Mouse (Mus musculus) limb, embryonic 12.5 days (tissue): ENCODE measurements at regions not wholly inside any gene's neighbourhood (a gene's known extent, or its start where the extent isn't known, plus 50 kb on each side); places are given as distances from the start of the nearest gene placed in this dataset.

Source experiments
- ATAC-seq: fragments of 200-750 bp; cut with Nextera tagmentation; 2 replicates; pipeline ENCODE4 v1.8.0; 2017; ENCODE audit warnings: low read depth, moderate TSS enrichment; ENCODE audit not compliant: insufficient number of reproducible peaks, insufficient read depth, low FRiP score, low TSS enrichment
- H3K27ac ChIP-seq: fragments of 300-500 bp; sonication (generic); 2 replicates; pipeline ENCODE4 v1.5.1; 2016; ENCODE audit warnings: mild to moderate bottlenecking, moderate library complexity
- H3K27me3 ChIP-seq: fragments of 300-500 bp; sonication (generic); 2 replicates; pipeline ENCODE4 v1.6.1; 2016; ENCODE audit warnings: mild to moderate bottlenecking, moderate library complexity
- H3K36me3 ChIP-seq: fragments of 300-500 bp; sonication (generic); 2 replicates; pipeline ENCODE4 v1.6.1; 2016; ENCODE audit warnings: mild to moderate bottlenecking, moderate library complexity
- H3K4me1 ChIP-seq: fragments of 300-500 bp; sonication (generic); replicated peaks from 2 replicates; pipeline ENCODE4 v1.6.1; 2016
- H3K4me2 ChIP-seq: fragments of 300-500 bp; sonication (generic); 2 replicates; pipeline ENCODE4 v1.6.1; 2016; ENCODE audit warnings: mild to moderate bottlenecking, moderate library complexity
- H3K4me3 ChIP-seq: fragments of 300-500 bp; sonication (generic); replicated peaks from 2 replicates; pipeline ENCODE4 v1.5.1; 2016; ENCODE audit warnings: mild to moderate bottlenecking
- H3K9ac ChIP-seq: fragments of 300-500 bp; sonication (generic); replicated peaks from 2 replicates; pipeline ENCODE4 v1.6.1; 2016; ENCODE audit warnings: mild to moderate bottlenecking, moderate library complexity
- H3K9me3 ChIP-seq: fragments of 300-500 bp; sonication (generic); 2 replicates; pipeline ENCODE4 v1.6.1; 2016; ENCODE audit warnings: mild to moderate bottlenecking, moderate library complexity
- WGBS: fragments of 180-500 bp; shearing (Covaris S2); methylation state at CpG from one replicate; pipeline ENCODE4 v1.1.7; 2016; 5-methylcytosine and 5-hydroxymethylcytosine counted together

DNA sequence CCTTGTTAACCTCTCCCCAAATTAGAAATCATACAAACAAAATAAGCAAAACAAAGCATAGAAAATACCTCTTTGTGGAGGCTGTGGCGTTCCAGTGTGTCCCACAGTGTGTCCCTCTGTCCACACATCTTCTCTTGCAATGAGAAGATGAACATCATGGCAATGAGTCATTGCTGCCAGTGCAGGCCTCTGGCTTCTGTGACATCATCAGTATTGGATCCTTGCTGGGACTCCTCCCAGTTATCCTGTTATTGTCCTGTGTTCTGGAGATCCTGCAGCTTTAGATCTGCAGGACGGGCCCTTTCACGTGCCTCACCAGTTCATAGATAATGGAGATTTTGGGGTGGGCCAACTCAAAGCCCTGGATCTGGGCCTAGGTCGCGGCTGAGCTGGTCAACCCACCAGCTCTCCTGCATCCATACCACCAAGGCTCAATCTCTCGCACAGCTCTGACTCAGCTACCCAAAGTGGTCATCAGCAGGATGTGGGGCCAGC, 80.9 kb downstream of the Tmem212 start:
- Histone ChIP-seq H3K36me3 (no peaks in the 10 kb centered on the region), H3K27ac (no peak overlapping the region), H3K9me3 (no peaks in the 10 kb centered on the region), H3K4me3 (no peak overlapping the region), H3K27me3 (no peaks in the 10 kb centered on the region), H3K4me2 (no peak overlapping the region), H3K4me1 (no peaks in the 10 kb centered on the region), H3K9ac (no peak overlapping the region)
- no peak for ATAC-seq
- 88% methylated on average over 6 of the region's 6 CpGs for WGBS

DNA sequence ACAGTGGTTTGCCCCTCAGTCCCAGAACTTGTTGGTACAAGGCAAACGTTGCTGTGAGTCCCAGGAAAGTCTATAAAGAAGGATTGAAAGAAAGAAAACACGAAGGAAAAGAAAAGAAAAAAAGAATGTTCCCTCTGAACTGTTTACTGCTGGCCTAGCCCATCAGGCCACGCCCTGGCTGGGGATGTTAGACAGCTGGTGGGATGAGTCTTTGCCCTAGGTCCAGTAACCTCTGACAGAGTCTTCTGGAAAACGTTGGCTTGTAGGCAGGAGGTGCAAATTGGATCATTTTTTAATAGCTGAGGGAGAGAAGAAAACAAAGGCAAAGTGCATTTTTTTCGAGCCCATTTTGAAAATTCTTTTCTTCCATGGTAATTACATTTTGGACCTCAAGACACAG, 91.9 kb downstream of the Tmem212 start:
- H3K9me3 ChIP-seq, result no peaks in the 10 kb centered on the region
- no peak overlapping the region for H3K27ac ChIP-seq
- no peaks in the 10 kb centered on the region for H3K36me3 ChIP-seq
- no peak overlapping the region for H3K4me2 ChIP-seq
- no peaks in the 10 kb centered on the region for H3K27me3 ChIP-seq
- H3K4me3 ChIP-seq, result no peak overlapping the region
- no peak for ATAC-seq
- H3K9ac ChIP-seq, result no peak overlapping the region
- WGBS, result 67% methylated on average over 5 of the region's 5 CpGs
- H3K4me1 ChIP-seq, result no peaks in the 10 kb centered on the region

DNA sequence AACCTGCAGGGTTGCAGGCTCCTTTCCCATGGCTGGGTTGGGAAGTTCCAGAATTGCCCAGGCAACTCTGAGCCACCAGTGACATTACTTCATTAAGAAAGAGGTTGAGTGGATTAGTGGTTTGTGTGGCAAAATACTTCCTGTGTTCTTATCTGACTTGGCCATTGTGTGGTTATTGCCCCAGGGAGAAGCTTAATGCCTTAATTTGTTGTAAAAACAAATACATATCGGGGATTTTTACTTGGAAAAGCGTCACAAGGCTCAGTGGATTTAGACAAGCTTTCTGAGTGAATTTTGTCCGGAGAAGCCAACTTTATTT, 80.5 kb upstream of the Fndc3b start:
- H3K4me2 ChIP-seq, result no peak overlapping the region
- no peak for ATAC-seq
- no peaks in the 10 kb centered on the region for H3K9me3 ChIP-seq
- H3K4me3 ChIP-seq, result no peak overlapping the region
- WGBS, result 70% methylated on average over 3 of the region's 3 CpGs
- no peak overlapping the region for H3K9ac ChIP-seq
- H3K27me3 ChIP-seq, result no peaks in the 10 kb centered on the region
- no peak overlapping the region for H3K27ac ChIP-seq
- no peaks in the 10 kb centered on the region for H3K36me3 ChIP-seq
- H3K4me1 ChIP-seq, result peaks cover 11% of the 10 kb centered on the region

DNA sequence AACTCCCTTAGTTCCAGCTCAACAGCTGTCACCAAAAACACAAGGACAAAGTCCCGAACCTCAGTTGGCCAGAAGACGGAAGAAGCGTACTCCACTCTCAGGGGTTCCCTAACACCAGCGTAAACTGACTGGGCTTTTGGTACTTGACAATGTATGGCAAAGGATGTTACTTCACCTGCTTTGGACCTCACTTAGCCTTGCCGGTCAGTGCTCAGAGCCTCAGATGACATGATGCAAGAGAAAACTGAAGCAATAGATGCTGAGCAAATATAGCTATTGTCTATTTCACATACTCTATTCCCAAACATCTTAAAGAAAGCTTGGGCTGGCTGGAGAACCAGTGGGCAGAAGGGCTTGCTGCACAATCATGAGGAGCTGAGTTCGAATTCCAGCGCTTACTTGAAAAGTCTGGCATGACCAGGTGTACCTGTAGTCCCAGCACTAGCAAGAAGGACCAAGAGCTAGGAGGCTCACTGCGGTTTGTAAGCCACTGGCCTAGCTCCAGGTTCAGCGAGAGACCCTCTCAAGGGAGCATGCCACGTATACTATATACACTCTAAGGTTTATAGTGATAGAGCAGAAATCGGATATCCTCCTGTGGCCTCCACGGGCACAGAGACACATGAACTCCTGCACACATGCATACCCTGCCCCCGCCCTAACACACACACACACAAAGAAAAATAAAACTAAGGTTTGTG, 80.0 kb upstream of the Fndc3b start:
- H3K4me3 ChIP-seq, result no peak overlapping the region
- H3K9ac ChIP-seq, result no peak overlapping the region
- no peaks in the 10 kb centered on the region for H3K9me3 ChIP-seq
- no peak overlapping the region for H3K4me2 ChIP-seq
- ATAC-seq, result no peak
- H3K4me1 ChIP-seq, result peaks cover 16% of the 10 kb centered on the region
- WGBS, result 86% methylated on average over 13 of the region's 13 CpGs
- H3K36me3 ChIP-seq, result no peaks in the 10 kb centered on the region
- H3K27ac ChIP-seq, result no peak overlapping the region
- no peaks in the 10 kb centered on the region for H3K27me3 ChIP-seq

DNA sequence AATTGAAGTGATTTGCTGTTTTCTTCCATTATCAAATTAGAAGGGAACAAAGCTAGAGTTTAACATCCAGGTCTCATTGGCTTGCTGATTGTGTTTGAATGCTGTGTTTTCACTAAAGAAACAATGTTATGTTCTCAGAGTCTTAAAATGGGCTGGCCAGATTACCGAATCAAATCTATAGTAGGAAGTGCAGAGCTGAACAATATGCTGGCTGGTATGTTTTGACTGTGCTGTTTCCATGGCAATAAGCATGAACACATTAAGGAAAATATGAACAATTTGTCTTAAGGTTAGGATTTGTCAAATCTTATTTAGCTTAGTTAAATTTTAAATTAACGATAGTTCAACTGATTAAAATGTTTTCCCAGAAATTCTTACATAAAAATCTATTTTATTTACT, 72.8 kb upstream of the Fndc3b start:
- Histone ChIP-seq H3K4me2 (no peak overlapping the region), H3K9ac (no peak overlapping the region), H3K27ac (0 out of 2 replicates have a peak overlapping the region, but pooled peaks have one; percentile 35), H3K4me1 (peaks cover 41% of the 10 kb centered on the region), H3K36me3 (no peaks in the 10 kb centered on the region), H3K9me3 (no peaks in the 10 kb centered on the region), H3K27me3 (peaks cover 3% of the 10 kb centered on the region; the same call in 1 of the 2 replicates), H3K4me3 (no peak overlapping the region)
- ATAC-seq, result no peak
- WGBS, result 79% methylated on average over 2 of the region's 2 CpGs

DNA sequence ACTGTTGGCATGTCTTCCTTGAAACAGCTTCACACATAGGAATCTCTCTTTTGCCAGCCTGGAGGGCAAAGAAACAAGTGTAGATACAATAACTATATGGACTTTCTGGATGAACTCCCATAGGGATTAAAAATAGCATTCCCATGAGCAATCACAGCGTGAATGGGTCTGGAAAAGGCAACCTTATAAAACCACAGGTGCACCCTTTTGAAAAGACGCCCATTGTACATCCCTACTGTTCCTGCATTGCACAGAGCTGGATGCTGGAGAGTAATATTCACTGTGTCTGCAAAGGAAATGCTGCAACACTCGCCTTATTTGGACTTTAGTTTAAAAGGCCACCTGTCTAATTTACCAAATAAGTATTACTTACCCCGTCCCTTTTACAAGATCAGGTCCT, 72.4 kb upstream of the Fndc3b start:
- no peaks in the 10 kb centered on the region for H3K36me3 ChIP-seq
- H3K9ac ChIP-seq, result no peak overlapping the region
- 0 out of 2 replicates have a peak overlapping the region, but pooled peaks have one; percentile 41 for H3K27ac ChIP-seq
- peaks cover 3% of the 10 kb centered on the region; the same call in 1 of the 2 replicates for H3K27me3 ChIP-seq
- no peak overlapping the region for H3K4me3 ChIP-seq
- no peak overlapping the region for H3K4me2 ChIP-seq
- no peak for ATAC-seq
- WGBS, result 45% methylated on average over 4 of the region's 4 CpGs
- H3K9me3 ChIP-seq, result no peaks in the 10 kb centered on the region
- H3K4me1 ChIP-seq, result peaks cover 41% of the 10 kb centered on the region

DNA sequence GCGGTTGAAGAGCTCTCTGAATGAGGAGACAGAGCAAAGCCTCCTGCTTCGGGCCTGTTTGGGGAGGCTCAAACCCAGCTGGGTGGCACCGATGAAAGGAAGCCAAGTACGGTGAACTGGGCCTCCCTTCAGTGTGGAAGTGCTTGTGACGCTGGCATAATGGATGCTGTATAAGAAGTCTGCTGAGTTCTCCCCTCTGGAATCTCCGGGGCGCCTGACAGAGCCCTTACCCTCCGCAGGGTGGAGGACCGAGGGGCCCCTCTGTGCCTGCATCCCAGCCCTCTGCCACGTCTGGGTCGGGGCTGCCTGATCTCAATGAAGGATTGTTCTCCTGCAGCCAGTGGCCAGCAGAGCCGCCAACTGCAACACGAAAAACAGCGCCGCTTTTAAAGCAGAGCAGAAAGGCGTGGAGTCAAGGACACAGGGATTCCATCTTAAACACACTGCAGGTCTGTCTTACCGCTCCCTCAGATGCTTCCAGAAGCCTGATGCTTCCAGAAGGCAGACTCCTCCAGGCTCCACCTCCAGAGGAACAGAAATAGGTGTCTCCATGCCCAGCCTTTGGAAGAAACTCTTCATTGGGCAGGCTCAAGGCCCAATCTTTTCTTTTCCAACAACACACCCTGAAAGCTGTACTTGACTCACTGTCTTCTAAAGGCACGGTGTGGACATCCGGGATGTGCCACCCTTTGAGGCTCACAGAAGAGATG, 71.1 kb upstream of the Fndc3b start:
- Histone ChIP-seq H3K27ac (peak overlapping the region; percentile 86), H3K9ac (peak overlapping the region; percentile 45; the same call in 1 of the 2 replicates), H3K4me1 (peaks cover 36% of the 10 kb centered on the region), H3K36me3 (no peaks in the 10 kb centered on the region), H3K4me3 (no peak overlapping the region), H3K4me2 (peak overlapping the region; percentile 26), H3K9me3 (no peaks in the 10 kb centered on the region), H3K27me3 (peaks cover 3% of the 10 kb centered on the region; the same call in 1 of the 2 replicates)
- peak; percentile 77 for ATAC-seq
- WGBS, result 39% methylated on average over 19 of the region's 19 CpGs

DNA sequence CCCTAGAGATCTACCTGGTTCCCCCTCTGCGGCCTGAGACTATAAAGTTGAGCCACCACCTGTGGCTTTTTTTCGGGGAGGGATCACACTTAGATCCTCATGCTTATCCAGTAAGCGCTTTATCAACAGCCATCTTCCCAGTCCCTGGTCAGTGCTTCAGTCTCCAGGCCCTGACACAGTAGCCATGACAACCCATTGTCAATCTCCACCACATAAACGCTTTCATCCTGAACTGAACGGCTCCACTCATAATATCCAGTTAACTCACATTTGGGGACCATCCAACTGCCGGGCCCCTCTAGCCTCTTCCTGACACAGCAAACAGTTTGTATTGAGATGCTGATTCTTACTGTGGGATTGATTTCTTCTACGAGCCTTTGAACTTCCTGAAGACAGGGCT, 68.8 kb upstream of the Fndc3b start:
- H3K9me3 ChIP-seq, result no peaks in the 10 kb centered on the region
- H3K27ac ChIP-seq, result no peak overlapping the region
- no peak for ATAC-seq
- no peak overlapping the region for H3K4me2 ChIP-seq
- H3K27me3 ChIP-seq, result peaks cover 3% of the 10 kb centered on the region; the same call in 1 of the 2 replicates
- H3K4me3 ChIP-seq, result no peak overlapping the region
- WGBS, result 63% methylated on average over 7 of the region's 7 CpGs
- H3K36me3 ChIP-seq, result no peaks in the 10 kb centered on the region
- H3K4me1 ChIP-seq, result peaks cover 25% of the 10 kb centered on the region
- H3K9ac ChIP-seq, result no peak overlapping the region

DNA sequence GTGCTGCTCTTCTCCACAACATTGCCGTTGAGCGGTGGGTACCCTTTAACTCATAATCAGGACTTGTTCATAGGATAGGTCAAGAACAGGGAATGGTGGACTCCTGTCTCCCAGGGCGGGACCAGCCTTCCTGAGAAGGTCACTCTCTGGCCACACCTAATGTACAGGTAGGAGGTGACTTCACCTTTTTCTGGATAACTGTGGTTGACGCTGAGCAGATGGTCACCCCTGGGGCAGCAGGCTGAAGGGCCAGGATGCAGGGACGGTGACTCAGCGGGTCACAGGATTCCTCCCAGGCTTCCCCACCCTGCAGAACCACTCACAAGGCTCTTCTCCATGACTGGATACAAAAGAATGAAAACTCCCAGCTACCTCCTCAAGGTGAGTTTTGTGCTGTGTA, 66.6 kb upstream of the Fndc3b start:
- ATAC-seq, result no peak
- 93% methylated on average over 6 of the region's 6 CpGs for WGBS
- H3K27me3 ChIP-seq, result peaks cover 3% of the 10 kb centered on the region; the same call in 1 of the 2 replicates

DNA sequence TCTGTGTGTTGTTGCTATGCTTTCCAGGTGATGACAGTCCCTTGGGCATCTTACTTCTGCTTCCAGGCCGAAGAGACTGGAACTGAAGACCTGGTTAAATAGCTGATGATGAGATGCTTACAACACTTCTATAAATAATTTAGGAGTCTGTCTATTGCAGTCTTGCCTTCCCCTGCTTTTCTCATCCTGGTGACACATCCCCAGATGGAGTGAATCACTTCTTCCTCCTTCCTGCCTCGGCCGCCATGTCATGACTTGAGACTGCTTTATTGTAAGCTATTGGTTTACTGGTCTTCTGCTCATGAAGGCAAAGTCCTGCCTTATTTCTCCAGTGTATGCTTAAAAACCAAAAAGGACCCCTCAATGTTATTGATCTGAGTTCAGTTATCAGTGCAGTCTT, 62.1 kb upstream of the Fndc3b start:
- Histone ChIP-seq H3K4me1 (0 out of 2 replicates have a peak, but pooled peaks cover 3% of the 10 kb centered on the region), H3K9ac (no peak overlapping the region), H3K27ac (no peak overlapping the region), H3K4me3 (no peak overlapping the region), H3K27me3 (no peaks in the 10 kb centered on the region), H3K4me2 (no peak overlapping the region), H3K36me3 (no peaks in the 10 kb centered on the region), H3K9me3 (no peaks in the 10 kb centered on the region)
- 85% methylated on average over 3 of the region's 3 CpGs for WGBS
- no peak for ATAC-seq

More for the DNA sequence above, 66.6 kb upstream of the Fndc3b start:
- Histone ChIP-seq H3K4me3 (no peak overlapping the region), H3K36me3 (no peaks in the 10 kb centered on the region), H3K4me1 (peaks cover 18% of the 10 kb centered on the region), H3K9me3 (no peaks in the 10 kb centered on the region), H3K4me2 (no peak overlapping the region), H3K27ac (no peak overlapping the region), H3K9ac (no peak overlapping the region)

DNA sequence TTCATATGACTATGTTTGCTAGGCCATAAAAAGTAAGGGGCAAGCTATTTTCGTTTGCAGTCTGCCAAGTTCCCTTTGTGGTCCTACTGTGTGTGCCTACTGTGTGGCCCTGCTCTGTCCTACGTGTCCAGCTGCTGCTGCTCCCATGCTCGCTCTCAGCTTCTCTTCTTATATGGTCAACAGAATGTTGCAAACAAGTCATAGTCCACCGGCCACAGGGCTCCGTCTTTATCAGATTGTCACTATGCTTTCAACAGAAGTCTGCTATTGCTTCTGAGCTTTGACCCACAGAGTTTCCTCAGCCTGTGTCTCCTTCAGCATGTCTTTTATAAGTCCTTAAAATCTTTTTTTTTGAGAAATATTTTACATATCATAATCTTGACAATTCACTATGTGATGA, 58.3 kb upstream of the Fndc3b start:
- 87% methylated on average over 5 of the region's 5 CpGs for WGBS
- Histone ChIP-seq H3K4me1 (0 out of 2 replicates have a peak, but pooled peaks cover 3% of the 10 kb centered on the region), H3K27me3 (no peaks in the 10 kb centered on the region), H3K27ac (no peak overlapping the region), H3K9me3 (no peaks in the 10 kb centered on the region), H3K36me3 (no peaks in the 10 kb centered on the region), H3K4me2 (no peak overlapping the region), H3K4me3 (no peak overlapping the region), H3K9ac (no peak overlapping the region)
- no peak for ATAC-seq
